Mouse (Mus musculus) neutrophil, adult 5-6 weeks (primary cell): Measurements from ENCODE around the gene Cdkn2aipnl. TPM values are rescaled to one million over a fixed set of nuclear protein-coding genes. Genes with fewer than 3 reads are reported as not detected.

Experiments used
- ATAC-seq: fragments of 151-379, 151-347 bp; 2 replicates; pipeline ENCODE4 v1.8.0; 2017; ENCODE audit warnings: mild to moderate bottlenecking, moderate TSS enrichment; ENCODE audit not compliant: insufficient number of reproducible peaks, poor library complexity, low FRiP score, severe bottlenecking; ENCODE audit errors: extremely low read depth
- total RNA-seq: library from RNA; stranded (forward); fragments of 200-1000 nt; gene quantifications from 2 replicates; pipeline ENCODE4 v1.2.3, GENCODE M21; 2017

Gene Cdkn2aipnl
- total RNA-seq, 1 experiment from 2014 or later, result 37.9 TPM

DNA sequence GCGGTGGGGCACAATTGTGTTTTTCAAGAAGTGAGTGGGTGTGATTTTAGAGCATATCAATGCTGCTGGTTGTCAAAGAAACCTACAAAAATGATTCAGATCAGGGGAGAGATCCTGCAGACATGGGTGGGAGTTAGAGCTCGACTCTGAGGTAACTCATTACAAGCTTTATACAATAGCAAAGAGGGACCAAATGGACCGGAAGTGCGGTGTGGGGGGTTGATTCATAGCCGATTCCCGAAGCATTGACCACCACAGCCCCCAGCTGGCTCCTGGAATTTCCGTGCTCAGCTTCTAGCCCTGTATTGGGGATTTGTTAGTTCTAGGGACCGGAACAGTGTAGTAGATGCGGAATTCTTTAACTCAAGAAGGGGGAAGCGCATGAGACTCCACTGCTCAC lies 33.9 kb downstream of the Cdkn2aipnl start:
- no peak for ATAC-seq

DNA sequence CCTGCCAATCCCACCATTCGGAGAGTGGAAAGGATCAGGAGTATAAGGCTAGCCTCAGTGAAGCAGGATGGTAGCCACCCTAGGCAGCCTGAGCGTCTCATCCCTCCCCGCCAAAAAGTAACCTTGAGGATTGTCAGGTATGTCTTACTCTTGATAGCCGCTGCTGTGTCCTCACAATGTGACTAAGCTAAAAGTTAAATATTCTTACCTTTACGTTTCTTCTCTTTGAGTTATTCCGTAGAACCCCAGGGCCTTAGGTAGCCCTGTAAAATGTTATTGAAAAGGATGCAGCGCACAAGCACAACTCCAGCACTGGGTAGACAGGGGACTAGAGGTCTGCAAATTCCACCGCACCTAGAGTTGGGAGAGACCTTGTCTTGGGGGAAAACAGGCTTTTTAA lies 34.4 kb downstream of the Cdkn2aipnl start:
- no peak for ATAC-seq

DNA sequence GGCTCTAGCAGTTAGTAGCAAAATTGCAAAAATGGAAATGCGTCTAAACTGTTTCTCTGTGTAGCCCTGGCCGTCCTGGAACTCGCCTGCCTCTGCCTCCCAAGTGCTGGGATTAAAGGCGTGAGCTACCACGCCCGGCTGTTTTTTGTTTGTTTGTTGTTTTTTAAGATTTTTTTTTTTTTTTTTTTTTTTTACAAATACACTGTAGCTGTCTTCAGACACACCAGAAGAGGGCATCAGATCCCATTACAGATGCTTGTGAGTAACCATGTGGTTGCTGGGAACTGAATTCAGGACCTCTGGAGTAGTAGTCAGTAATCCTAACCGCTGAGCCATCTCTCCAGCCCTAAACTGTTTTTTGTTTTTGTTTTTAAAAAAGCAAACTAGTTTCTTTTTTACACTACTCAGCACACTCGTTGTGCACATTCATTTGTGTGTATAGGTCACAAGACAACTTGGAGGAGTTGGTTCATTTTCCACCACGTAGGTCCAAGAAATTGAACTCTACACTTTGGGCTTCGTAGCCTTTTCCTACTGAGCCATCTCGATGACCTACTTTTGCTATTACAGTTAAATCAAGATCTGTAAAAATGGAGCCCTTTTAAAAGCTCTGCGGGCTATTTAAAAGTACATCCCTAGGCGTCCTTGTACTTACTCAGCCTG lies 35.5 kb downstream of the Cdkn2aipnl start:
- ATAC-seq, result no peak

DNA sequence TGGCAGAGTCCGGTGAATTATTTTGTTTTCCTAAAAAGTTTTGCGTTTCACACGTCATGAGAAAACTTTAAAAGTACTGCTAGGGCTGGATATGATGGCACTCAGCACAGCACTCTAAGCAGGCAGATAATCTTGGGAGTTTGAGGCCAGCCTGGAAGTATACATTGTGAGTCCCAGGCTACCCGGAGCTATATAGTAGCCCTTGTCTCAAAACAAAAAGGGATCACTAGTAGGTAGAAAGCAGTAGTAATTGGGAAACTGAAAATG lies 36.0 kb downstream of the Cdkn2aipnl start:
- no peak for ATAC-seq

DNA sequence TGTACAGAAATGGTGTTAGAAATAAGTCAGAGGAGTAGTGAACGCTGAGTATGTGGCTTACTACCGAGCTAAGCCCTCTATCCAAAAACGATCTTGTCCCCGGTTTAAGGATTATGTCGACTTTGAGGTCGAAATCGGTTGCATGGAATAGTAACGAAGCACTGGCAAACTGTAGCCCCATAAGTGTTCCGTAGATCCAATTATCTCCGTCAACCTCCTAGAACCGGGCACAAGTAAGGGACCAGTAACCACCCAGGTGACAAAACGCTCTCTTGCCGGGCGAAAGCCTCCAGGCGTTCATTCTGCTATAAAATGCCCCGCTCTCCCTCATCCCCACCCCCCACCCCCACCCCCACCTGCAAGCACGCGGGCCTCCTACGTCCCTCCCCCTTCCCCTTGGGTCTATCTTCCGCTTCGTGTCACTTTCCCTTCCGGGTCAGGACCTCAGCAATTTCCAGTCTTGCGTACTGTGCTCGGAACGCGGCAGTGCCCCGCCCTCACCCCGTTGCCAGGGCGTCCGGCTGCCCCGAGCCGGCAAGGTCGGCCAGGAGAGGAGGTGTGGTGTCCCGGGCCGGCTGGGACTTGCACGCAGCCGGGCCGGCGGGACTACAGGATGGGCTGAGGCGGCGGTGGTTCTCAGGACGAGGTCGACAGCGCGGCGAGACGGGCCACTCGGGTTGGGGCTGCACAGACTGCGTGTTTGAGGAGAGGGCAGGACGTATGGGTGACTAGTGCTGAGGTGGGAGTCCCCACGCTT lies 36.5 kb downstream of the Cdkn2aipnl start, which contains the start of gene Cdkl3:
Cdkl3 (plus strand) TSS at position 450 of the 757 bp plus-strand sequence.
- ATAC-seq, result peak; percentile 85

DNA sequence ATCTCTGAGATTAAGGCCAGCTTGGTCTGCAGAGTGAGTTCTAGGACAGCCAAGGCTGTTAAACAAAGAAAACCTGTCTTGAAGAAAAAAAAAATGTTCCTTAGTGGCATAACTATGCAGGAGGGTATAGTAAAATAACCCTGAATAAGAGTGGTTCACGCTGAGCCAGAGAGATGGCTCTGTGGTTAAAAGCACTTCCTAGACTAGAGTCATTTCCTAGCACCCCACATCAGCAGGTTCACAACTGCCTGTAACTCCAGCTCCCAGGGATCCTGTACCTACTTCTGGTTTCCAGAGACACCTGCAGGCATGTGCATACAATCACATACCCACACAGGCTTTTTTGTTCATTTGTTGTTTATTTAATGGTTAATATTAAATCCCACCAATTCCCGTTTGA lies 38.1 kb downstream of the Cdkn2aipnl start:
- no peak for ATAC-seq

DNA sequence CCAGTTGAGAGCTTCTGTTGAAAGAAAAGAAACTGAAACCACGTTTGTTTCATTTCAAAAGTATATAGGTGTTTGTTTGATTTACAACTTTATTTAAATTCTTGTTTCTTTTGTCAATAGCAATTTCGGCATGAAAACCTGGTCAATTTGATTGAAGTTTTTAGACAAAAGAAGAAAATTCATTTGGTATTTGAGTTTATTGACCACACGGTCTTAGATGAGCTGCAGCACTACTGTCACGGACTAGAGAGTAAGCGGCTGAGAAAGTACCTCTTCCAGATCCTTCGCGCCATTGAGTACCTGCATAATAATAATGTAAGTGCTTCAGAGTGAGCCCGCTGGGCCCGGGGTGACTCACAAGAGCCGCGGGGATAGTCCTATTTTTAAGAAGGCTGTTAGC lies 43.5 kb downstream of the Cdkn2aipnl start:
- ATAC-seq, result no peak

DNA sequence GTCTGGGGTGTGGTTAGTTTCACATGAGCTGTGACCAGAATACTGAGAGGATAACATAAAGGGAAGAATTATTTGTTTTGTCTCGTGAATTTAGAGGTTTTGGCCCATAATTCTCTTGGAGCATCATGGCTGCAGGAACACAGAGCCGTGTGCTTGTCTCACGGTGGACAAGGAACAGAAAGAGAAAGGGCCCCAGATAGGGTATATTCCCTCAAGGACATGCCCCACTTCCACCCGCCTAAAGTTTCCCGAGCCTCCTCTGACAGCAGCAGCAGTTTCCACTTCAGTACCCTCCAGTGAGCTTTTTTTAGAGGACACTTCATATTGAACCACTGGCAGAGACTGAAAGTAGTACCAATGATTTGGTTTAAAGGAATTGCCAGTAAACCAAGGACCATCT lies 44.1 kb downstream of the Cdkn2aipnl start:
- ATAC-seq, result no peak

DNA sequence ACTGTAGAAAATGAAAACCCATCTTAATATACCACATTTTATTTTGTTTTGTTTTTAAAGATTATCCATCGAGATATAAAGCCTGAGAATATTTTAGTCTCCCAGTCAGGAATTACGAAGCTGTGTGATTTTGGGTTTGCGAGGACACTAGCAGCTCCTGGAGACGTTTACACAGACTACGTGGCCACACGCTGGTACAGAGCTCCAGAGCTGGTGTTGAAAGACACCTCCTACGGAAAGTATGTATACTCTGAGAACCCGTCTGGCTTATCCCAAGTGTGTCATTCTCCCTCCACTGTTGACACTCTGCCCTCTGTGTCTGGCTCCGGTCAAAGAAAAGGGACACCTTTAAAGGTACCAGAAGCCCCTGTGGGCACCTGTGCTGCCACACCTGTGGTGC lies 50.8 kb downstream of the Cdkn2aipnl start:
- ATAC-seq, result no peak

Other genes starting within 250 kb of the Cdkn2aipnl start
- 9.9 and 10.7 TPM in 2 replicates for gene Sec24a, start 204.0 kb upstream of the Cdkn2aipnl start, total RNA-seq
- 20.6 and 26.4 TPM in 2 replicates for gene Sar1b, start 204.0 kb upstream of the Cdkn2aipnl start, total RNA-seq
- gene Jade2, start 110.0 kb upstream of the Cdkn2aipnl start, total RNA-seq, result 35.1 and 36.9 TPM in 2 replicates
- gene Ube2b, start 33.1 kb downstream of the Cdkn2aipnl start, total RNA-seq, result 269 and 292 TPM in 2 replicates
- 12.8 and 21.7 TPM in 2 replicates for gene Cdkl3, start 36.6 kb downstream of the Cdkn2aipnl start, total RNA-seq
- 114 and 133 TPM in 2 replicates for gene Ppp2ca, start 131.0 kb downstream of the Cdkn2aipnl start, total RNA-seq
- gene Olfr1373, start 177.9 kb downstream of the Cdkn2aipnl start, total RNA-seq, result not detected in 2 replicates
- gene Olfr1371, start 246.3 kb downstream of the Cdkn2aipnl start, total RNA-seq, result not detected in 2 replicates